Mouse (Mus musculus) layer of hippocampus, adult 9-10 months (tissue): ENCODE measurements around the gene Lsamp.
"Not testable (repeated sequence)": the region's sequence is repeated elsewhere in the genome, so short reads cannot be mapped to it uniquely, and the experiment has no call there.

Experiments used
- DNase-seq: peaks from one replicate; pipeline ENCODE4 v3.0.0; 2022; ENCODE audit warnings: low spot score

Lsamp gene

GRCm38 (mm10) chr16:40504262-40504960 is 520.2 kb downstream of the Lsamp start:
- peak; percentile 24 for DNase-seq

DNA sequence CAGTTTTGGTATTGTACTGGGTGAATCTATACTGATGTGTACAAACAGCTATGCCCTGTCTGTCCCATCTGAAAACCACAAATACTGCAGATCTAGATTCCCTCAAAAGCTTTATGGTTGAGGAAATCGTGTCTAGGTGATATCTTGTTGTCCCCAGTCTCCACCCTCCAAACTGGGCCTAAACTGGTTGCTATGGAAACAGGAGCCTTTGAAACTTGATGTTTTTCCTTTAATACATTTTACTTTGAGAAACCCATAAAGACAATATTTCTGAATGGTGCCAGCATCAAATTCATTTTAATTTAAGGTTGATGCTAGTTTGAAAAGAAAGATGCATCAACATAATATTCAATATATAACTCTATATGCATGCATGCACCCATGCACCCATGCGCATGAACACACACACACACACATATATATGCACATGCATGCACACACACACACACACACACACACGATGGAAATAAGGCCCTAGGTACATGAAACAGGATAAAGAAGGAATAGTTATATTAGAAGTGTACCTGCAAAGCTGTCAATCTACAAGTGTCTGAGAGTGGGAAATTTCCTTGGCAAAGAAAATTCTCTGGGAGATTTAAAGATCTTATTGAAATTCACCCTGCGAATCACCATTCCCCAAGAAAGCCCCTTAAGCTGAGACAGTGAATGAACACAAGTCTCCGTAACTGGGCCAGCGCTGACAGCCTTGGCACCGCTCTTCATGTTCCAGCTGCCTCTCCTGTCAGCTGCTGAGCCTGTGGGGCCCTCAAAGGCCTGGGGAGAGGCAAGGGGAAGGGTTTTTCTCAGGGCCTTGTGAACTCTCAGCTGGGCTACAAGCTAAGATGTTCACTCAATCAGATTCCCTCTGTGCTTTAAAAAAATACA is 525.2 kb downstream of the Lsamp start:
- no peak for DNase-seq

GRCm38 (mm10) chr16:40536754-40537153 is 552.6 kb downstream of the Lsamp start:
- no peak for DNase-seq

DNA sequence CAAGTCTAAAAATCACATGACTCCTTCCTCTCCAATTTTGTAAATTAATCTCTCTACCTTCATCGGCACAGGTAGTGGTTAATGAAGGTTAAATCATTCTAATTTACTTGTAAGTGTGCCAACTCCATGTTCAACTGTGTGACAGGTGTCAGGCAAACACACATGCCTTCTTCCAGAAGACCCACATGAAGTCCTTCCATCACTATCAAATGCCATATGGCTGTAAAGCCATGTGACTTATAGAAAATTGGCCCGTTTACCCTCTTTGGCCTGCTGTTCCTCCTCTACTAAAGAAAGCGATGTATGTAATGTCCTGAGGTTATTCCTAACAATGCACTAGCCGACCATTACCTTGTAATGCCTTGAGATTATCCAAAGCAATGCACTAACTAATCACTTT is 565.5 kb downstream of the Lsamp start:
- no peak for DNase-seq

- DNase-seq = no peak
Observed at GRCm38 (mm10) chr16:40555608-40556007, 571.4 kb downstream of the Lsamp start.

DNA sequence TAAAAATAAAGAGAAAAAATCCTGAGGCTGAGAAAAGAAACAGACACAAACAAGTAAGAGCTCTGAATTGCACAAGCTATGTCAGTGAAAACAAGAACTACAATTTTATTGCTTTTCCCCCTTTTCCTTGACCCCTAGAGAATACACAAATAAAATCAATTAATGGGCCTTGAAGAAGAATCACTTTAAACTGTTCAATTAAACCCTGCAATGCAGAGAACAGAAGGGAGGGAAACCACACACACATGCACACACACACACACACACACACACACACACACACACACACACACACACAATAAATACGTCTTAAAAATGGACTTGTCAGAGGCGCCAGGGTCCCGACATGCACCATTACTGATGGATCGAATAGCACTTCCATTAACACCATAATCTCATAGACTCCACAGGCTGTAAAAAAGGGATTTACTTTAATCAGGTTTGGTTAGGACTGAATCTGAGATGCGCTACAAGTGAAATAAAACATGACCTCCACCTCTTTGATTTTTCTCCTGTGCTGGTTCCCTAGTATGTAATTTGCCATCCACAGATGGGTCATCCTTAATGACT is 573.6 kb downstream of the Lsamp start:
- DNase-seq = no peak

GRCm38 (mm10) chr16:40567431-40567941 is 583.3 kb downstream of the Lsamp start:
- no peak for DNase-seq

GRCm38 (mm10) chr16:40572085-40572745 is 588.1 kb downstream of the Lsamp start:
- no peak for DNase-seq

DNA sequence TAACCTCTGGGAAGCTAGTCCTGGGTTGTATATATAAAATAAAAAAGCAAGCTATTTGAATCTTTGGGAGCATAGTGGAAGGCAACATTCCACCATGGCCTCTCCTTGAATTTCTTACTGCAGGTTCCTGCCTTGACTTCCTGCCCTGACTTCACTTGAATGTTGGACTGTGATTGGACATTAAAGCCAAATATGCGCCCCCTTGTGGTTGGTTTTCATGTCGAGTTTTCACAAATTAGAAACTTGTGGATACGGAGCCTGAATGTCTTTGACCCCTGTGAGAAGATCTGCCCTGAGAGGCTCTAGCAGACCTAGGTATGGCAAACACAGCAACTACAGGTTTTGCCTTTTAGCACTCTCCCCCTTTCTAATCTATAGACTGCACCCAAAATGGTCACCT is 597.9 kb downstream of the Lsamp start:
- no peak for DNase-seq

- DNase-seq = no peak
Observed at GRCm38 (mm10) chr16:40593161-40593560, 609.0 kb downstream of the Lsamp start.

DNA sequence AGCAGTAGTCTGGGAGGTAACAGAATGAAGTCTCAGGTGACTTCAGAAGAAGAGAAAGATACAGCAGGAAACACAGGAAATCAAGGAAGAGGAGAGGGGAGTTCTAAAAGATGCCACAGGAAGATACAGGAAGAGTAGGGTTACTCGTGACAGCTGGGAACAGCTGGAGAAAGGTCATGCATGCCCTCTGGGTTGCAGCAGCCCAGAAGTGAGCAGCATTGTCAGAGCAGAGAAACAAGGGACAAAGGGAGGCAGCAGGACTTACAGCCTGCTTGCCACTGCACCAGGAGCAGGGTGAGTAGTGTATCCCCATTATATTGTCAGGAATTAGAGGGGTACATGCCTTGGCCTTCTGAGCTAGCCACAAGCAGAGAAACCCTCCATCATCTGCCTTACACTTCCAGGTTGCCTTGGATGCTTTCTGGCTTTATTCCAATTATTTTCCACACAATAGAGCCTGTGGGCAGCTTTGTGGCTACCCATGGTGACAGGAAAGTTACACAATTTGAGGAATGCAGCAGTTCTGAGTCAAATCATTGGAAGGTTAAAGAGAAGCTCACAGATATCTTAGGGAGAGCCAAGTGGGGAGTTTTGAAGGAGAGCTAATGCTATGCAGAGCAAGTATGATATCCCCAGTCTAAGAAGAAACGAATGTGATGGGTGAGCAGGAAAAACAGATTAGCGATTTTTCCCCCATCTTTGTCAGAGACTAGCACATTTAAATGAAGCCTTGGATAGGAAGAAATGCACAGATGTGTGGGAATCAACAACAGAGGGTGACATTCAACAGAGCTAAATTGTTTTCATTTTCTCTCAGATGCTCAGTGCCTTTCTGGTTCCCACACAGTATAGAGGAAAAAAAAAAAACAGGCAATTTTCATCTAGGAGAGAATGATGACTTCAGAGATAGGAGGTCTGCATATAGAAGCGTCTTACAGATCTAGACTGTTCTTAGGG is 617.5 kb downstream of the Lsamp start:
- peak; percentile 54 for DNase-seq

DNA sequence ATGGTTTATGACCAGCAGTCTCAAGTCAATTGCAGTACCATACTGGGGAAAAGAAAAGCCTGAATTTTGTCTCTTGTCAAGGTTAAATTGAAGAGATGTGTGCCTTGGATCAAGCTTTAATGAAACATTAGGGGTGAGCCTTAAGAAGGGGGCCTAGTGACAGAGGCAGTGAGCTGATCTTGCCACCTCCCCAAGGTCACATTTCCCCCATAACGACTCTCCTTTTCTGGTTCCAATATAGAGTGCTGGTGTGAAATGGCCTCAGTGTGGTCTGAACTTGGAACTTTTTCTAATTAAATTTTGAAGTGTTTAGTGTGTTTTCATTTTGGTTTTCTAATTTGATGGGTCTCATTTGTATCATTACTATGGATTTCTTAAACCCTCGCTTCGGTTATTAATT is 623.3 kb downstream of the Lsamp start:
- no peak for DNase-seq

DNA sequence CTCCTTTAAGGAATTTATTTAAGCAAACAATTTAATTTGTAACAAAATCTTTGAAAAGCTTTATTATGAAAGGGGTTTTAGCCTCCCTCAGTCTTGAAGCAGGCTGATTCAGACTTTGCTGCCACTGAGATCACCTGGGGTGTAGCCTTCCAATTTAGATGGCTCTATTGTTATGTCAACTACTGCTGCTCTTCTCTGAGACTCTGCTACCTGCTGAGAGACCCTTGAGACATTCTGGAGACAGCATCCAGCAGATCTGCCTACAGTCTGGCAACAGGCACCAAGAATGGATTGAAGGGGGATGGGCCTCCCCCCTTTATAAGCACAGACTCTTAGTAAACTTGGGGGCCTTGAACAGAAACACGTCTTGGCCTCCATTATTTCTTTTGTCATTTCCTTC is 632.5 kb downstream of the Lsamp start:
- DNase-seq = not testable (repeated sequence)

DNA sequence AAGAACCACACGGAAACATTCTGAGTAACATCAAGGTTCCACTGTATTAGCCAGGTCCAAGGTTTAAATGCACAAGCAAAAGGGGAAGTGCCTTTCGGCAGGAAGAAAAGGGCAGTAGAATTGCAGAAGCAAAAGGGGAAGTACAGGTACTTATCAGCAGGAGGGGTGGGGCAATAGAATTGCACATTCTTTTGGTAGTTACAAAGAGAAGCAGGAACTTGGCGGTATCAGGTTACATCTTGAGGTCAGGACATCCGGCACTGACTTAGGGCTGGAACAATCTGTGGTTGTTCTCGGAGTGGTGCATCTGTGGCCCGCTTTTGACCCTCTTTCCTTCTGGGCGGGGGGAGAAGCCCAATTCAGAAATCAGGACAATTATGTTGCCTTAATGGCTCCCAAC is 636.9 kb downstream of the Lsamp start:
- not testable (repeated sequence) for DNase-seq

GRCm38 (mm10) chr16:40627159-40627558 is 643.0 kb downstream of the Lsamp start:
- DNase-seq = no peak

- no peak for DNase-seq
Observed at GRCm38 (mm10) chr16:40639621-40640371, 655.6 kb downstream of the Lsamp start.

GRCm38 (mm10) chr16:40652800-40653199 is 668.6 kb downstream of the Lsamp start:
- DNase-seq = no peak

DNA sequence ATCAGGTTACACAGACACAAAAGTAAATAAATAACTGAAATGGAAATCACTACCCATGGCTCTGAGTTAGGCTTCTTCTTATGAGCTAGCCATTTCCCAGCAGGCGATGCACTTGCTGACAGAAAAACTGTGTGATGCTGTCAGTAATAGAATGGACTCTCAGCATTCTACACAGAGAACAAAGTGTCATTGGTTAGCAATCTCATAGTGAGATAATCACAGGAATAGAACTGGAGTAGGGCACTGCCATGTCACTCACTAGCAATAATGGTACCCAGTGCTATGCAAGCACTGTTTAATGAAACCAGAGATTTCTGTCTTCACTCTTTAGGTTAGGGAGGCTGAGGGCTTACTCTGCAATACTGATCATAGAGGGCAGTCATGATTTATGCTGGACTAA is 669.3 kb downstream of the Lsamp start:
- DNase-seq = no peak

DNA sequence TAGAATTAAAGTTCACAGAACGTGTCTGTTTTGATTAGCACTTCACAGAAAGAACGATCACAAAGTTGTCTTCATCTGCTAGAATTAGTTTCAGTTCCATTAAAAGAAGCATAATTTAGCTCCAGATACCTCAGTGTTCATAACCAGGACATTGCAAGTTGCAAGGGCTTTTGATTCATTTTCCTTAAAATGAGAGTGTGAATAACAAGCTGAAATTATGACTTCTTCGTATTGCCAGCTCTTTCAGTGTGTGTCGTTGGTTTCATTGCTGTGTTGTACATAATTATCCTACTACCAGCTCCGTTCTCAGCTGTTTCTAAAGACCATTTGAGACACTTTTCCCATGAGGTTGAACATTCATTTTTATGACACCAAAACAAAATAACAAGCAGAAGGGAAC is 672.2 kb downstream of the Lsamp start:
- DNase-seq = no peak

- DNase-seq = no peak
Observed at GRCm38 (mm10) chr16:40656871-40657270, 672.7 kb downstream of the Lsamp start.
